10 mouse cellular contexts compared by ENCODE assay signal in the genomic region with DNA sequence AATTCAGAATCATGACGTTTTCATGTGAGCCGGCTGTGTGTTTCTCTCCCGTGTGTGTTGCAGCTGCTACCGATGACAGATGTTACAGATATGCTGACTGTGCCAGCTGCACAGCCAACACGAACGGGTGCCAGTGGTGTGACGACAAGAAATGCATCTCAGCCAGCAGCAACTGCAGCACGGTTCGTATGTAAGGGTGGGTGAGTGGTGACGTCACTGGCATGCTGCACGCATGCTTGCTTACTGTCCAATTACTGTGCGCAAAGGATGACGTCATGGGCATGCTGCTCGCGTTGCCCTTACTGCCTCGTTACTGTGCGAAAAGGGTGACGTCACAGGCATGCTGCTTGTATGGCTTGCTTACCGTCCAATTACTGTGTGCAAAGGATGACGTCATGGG.
DNase-seq lines count a peak whose midpoint lies in the region; ATAC-seq lines count a peak whose summit lies in the region.
"Had no signal": no experiment of that assay in that cellular context is flagged by ENCODE, and none has a peak within 500 bp of the region (broad histone marks: within the 10 kb centered on the region; RNA-seq: fewer than 3 reads in every experiment).

No protein-coding gene starts in this region.

- no peak overlapping the region for H3K4me2 ChIP-seq in limb, embryonic 13.5 days (replicated peaks)

- no peak overlapping the region for H3K9ac ChIP-seq in limb, embryonic 13.5 days

- H3K36me3 ChIP-seq in limb, embryonic 13.5 days, result peaks cover 25% of the 10 kb centered on the region
- peaks cover 12% of the 10 kb centered on the region for H3K36me3 ChIP-seq in limb, embryonic 10.5 days
- peaks cover 7% of the 10 kb centered on the region for H3K36me3 ChIP-seq in midbrain, embryonic 10.5 days

- H3K27ac ChIP-seq in limb, embryonic 13.5 days, result no peak overlapping the region
- H3K27ac ChIP-seq in limb, embryonic 10.5 days, result no peak overlapping the region
- H3K27ac ChIP-seq in midbrain, embryonic 10.5 days (replicated peaks), result no peak overlapping the region

- 78% methylated on average over 20 of the region's 20 CpGs for WGBS in limb, embryonic 13.5 days
- WGBS in limb, embryonic 10.5 days, result 91% methylated on average over 20 of the region's 20 CpGs
- WGBS in midbrain, embryonic 10.5 days, result 95% methylated on average over 20 of the region's 20 CpGs

- DNase-seq in cerebellum, postnatal 10 days, result peak; percentile 15 to 22
- DNase-seq in cerebellum, postnatal 36 days, result no peak
- no peak for DNase-seq in limb, embryonic 10.5 days (ENCODE audit: low spot score)
- DNase-seq in left cerebral cortex, adult 18-20 months (ENCODE audit: low spot score in 2 of 2), result peak; percentile 22 to 32
- DNase-seq in right cerebral cortex, postnatal 36 days (ENCODE audit: low spot score in 2 of 2), result peak; percentile 33 to 48
- no peak for DNase-seq in spleen, adult 18-20 months
- no peak for DNase-seq in midbrain, embryonic 10.5 days (ENCODE audit: low spot score)
- DNase-seq: embryo, embryonic 11 days; lung, adult 18-20 months had no signal

- H3K4me1 ChIP-seq in limb, embryonic 13.5 days, result no peaks in the 10 kb centered on the region
- H3K4me1 ChIP-seq in limb, embryonic 10.5 days, result no peaks in the 10 kb centered on the region
- no peaks in the 10 kb centered on the region for H3K4me1 ChIP-seq in midbrain, embryonic 10.5 days

- peak; percentile 48; the same call in 1 of the 2 replicates for ATAC-seq in limb, embryonic 13.5 days (ENCODE audit: low FRiP score, low read depth)

- H3K27me3 ChIP-seq in limb, embryonic 13.5 days, result no peaks in the 10 kb centered on the region
- H3K27me3 ChIP-seq in limb, embryonic 10.5 days (ENCODE audit: low read depth, poor library complexity, severe bottlenecking), result no peaks in the 10 kb centered on the region
- H3K27me3 ChIP-seq in midbrain, embryonic 10.5 days (ENCODE audit: low read depth, poor library complexity, severe bottlenecking), result no peaks in the 10 kb centered on the region

- H3K9me3 ChIP-seq in limb, embryonic 13.5 days, result no peaks in the 10 kb centered on the region
- no peaks in the 10 kb centered on the region for H3K9me3 ChIP-seq in limb, embryonic 10.5 days (replicated peaks)
- H3K9me3 ChIP-seq in midbrain, embryonic 10.5 days (replicated peaks), result no peaks in the 10 kb centered on the region

- no peak overlapping the region for H3K4me3 ChIP-seq in limb, embryonic 13.5 days
- no peak overlapping the region for H3K4me3 ChIP-seq in limb, embryonic 10.5 days
- no peak overlapping the region for H3K4me3 ChIP-seq in midbrain, embryonic 10.5 days

Comparison
In these comparisons a context has a peak if more than half of its experiments do, and no peak if none do; other contexts are left out.
1. DNase-seq: peak in cerebellum, postnatal 10 days (2 of 2), left cerebral cortex, adult 18-20 months (2 of 2) and right cerebral cortex, postnatal 36 days (2 of 2); none in cerebellum, postnatal 36 days (0 of 2), limb, embryonic 10.5 days (single experiment), spleen, adult 18-20 months (0 of 2) and midbrain, embryonic 10.5 days (single experiment).